Mouse (Mus musculus): ENCODE results near the gene Sec61g.

DNA sequence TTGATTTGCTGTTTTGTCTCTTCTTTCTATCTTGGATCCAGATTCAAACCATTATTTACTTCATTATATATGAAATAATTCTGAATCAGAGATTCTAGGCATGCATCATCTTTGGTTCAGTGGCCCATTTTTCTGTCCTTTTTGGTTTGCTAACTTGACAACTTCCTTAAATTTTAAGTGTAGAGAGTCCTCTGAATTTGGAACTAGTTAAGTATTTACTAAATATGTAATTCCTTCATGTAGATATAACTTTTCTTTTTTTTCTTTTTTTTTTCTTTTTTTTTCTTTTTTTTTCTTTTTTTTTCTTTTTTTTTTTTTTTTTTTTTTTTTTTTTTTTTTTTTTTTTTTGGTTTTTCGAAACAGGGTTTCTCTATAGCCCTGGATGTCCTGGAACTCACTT lies 29.1 kb upstream of the Sec61g start:
- TF ChIP-seq CTCF (IDR thresholded peaks at IDR 0.05; ENCODE audit: low read depth) (no peak), EP300 (optimal IDR thresholded peaks at IDR 0.05) (no peak)

All from stomach, postnatal 0 days (tissue).